Mouse (Mus musculus): ENCODE results near the gene Kcns1.

- TF ChIP-seq CTCF (IDR thresholded peaks at IDR 0.05; ENCODE audit: control insufficient read depth, insufficient read depth, low read length) (no peak), POLR2A (IDR thresholded peaks at IDR 0.05; ENCODE audit: borderline replicate concordance, control insufficient read depth, low read depth, low read length) (no peak)
Observed at GRCm38 (mm10) chr2:164175850-164176249, 4.9 kb upstream of the Kcns1 start.
